Mouse (Mus musculus) heart, postnatal 10 days (tissue): ENCODE measurements at regions not wholly inside any gene's neighbourhood (a gene's known extent, or its start where the extent isn't known, plus 50 kb on each side); places are given as distances from the start of the nearest gene placed in this dataset.
A peak's percentile ranks its signal among the peaks of the same experiment; 100 is the strongest.

ENCODE experiments used
- DNase-seq, 2 experiments: peaks; one replicate each; pipeline ENCODE4 v3.0.0; 2021
- intact Hi-C: fragments of 180-260 bp; cut with DNase I; formaldehyde crosslinking; loops from one replicate; pipeline ENCODE4 v1.15.1; 2025

GRCm38 (mm10) chr2:131436149-131436548 is 55.1 kb upstream of the Smox start:
- DNase-seq: no peak
- intact Hi-C loops: no loop called here

- no peak for DNase-seq
- intact Hi-C loops: no loop called here
Measured at GRCm38 (mm10) chr2:131430474-131430873, 60.8 kb upstream of the Smox start.

- intact Hi-C loops: loop anchor here (10.0 kb wide), 1 partner anchor 387 kb away; no protein-coding TSS in a partner anchor
- DNase-seq: no peak
Measured at GRCm38 (mm10) chr2:131428089-131428488, 63.2 kb upstream of the Smox start.

GRCm38 (mm10) chr2:131426941-131427340 is 64.4 kb upstream of the Smox start:
- intact Hi-C loops: loop anchor here (10.0 kb wide), 1 partner anchor 388 kb away; no protein-coding TSS in a partner anchor
- DNase-seq: no peak

GRCm38 (mm10) chr2:131423616-131424320 is 67.5 kb upstream of the Smox start:
- intact Hi-C loops: loop anchor here (1.0 to 10.0 kb wide), 4 partner anchors 69 to 391 kb away; partner anchors contain the start of gene Smox
- no peak for DNase-seq

- intact Hi-C loops: loop anchor here (1.0 to 10.0 kb wide), 4 partner anchors 69 to 392 kb away; partner anchors contain the start of gene Smox
- DNase-seq: peak; percentile 72 to 78
Measured at GRCm38 (mm10) chr2:131422907-131423445, 68.3 kb upstream of the Smox start.

- intact Hi-C loops: loop anchor here (5.0 to 10.0 kb wide), 3 partner anchors 156 to 453 kb away; partner anchors contain the start of genes Cdc25b, Pank2 and Spef1
- no peak for DNase-seq
Measured at GRCm38 (mm10) chr2:131418130-131418529, 65.4 kb upstream of the Rnf24 start.

- intact Hi-C loops: loop anchor here (2.0 to 10.0 kb wide), 5 partner anchors 59 to 453 kb away; partner anchors contain the start of genes Cdc25b, Pank2 and Spef1
Measured at GRCm38 (mm10) chr2:131417472-131417871, 64.8 kb upstream of the Rnf24 start.

GRCm38 (mm10) chr2:131416482-131416881 is 63.8 kb upstream of the Rnf24 start:
- intact Hi-C loops: loop anchor here (1.0 to 10.0 kb wide), 6 partner anchors 58 to 452 kb away; partner anchors contain the start of genes Cdc25b, Pank2 and Spef1
- DNase-seq: peak; percentile 68 to 79

More at GRCm38 (mm10) chr2:131417472-131417871, 64.8 kb upstream of the Rnf24 start:
- DNase-seq: no peak

- intact Hi-C loops: loop anchor here (10.0 kb wide), 1 partner anchor 446 kb away; no protein-coding TSS in a partner anchor
- no peak for DNase-seq
Measured at GRCm38 (mm10) chr2:131410906-131411520, 58.3 kb upstream of the Rnf24 start.

- DNase-seq: no peak
- intact Hi-C loops: no loop called here
Measured at GRCm38 (mm10) chr2:131407337-131407736, 54.6 kb upstream of the Rnf24 start.

- intact Hi-C loops: loop anchor here (5.0 kb wide), 1 partner anchor 47 kb away; no protein-coding TSS in a partner anchor
- DNase-seq: no peak
Measured at GRCm38 (mm10) chr2:131404218-131404555, 51.5 kb upstream of the Rnf24 start.

GRCm38 (mm10) chr2:131403543-131404217 is 51.0 kb upstream of the Rnf24 start:
- no peak for DNase-seq
- intact Hi-C loops: loop anchor here (5.0 kb wide), 1 partner anchor 46 kb away; no protein-coding TSS in a partner anchor
